Mouse (Mus musculus) kidney, embryonic 14.5 days (tissue): ENCODE measurements around the gene Epb41l1. TPM values are rescaled to one million over a fixed set of nuclear protein-coding genes. Genes with fewer than 3 reads are reported as not detected.

ENCODE experiments used
- ATAC-seq: fragments of 200-750 bp; cut with Nextera tagmentation; 2 replicates; pipeline ENCODE4 v1.8.0; 2017; ENCODE audit warnings: moderate number of reproducible peaks, mild to moderate bottlenecking, moderate TSS enrichment, moderate library complexity; ENCODE audit not compliant: low FRiP score, low TSS enrichment
- H3K27ac ChIP-seq: fragments of 300-500 bp; sonication (generic); 2 replicates; pipeline ENCODE4 v1.5.1; 2014; ENCODE audit warnings: low read depth, mild to moderate bottlenecking, low read length, moderate library complexity, mixed read lengths
- H3K27me3 ChIP-seq: fragments of 300-500 bp; sonication (generic); 2 replicates; pipeline ENCODE4 v1.6.1; 2014; ENCODE audit warnings: mild to moderate bottlenecking, low read length; ENCODE audit not compliant: control insufficient read depth, insufficient read depth
- H3K36me3 ChIP-seq: fragments of 300-500 bp; sonication (generic); 2 replicates; pipeline ENCODE4 v1.6.1; 2014; ENCODE audit warnings: low read length, mixed read lengths; ENCODE audit not compliant: control insufficient read depth, insufficient read depth
- H3K4me1 ChIP-seq: fragments of 300-500 bp; sonication (generic); 2 replicates; pipeline ENCODE4 v1.6.1; 2014; ENCODE audit warnings: low read length, mixed read lengths; ENCODE audit not compliant: control insufficient read depth, insufficient read depth
- H3K4me2 ChIP-seq: fragments of 300-500 bp; sonication (generic); replicated peaks from 2 replicates; pipeline ENCODE4 v1.6.1; 2014; ENCODE audit warnings: low read depth, mild to moderate bottlenecking, low read length
- H3K4me3 ChIP-seq: fragments of 300-500 bp; sonication (generic); 2 replicates; pipeline ENCODE4 v1.5.1; 2014; ENCODE audit warnings: mild to moderate bottlenecking, low read length
- H3K9ac ChIP-seq: fragments of 300-500 bp; sonication (generic); 2 replicates; pipeline ENCODE4 v1.6.1; 2014; ENCODE audit warnings: low read depth, mild to moderate bottlenecking, low read length, moderate library complexity
- H3K9me3 ChIP-seq: fragments of 300-500 bp; sonication (generic); 2 replicates; pipeline ENCODE4 v1.6.1; 2016; ENCODE audit warnings: low read length; ENCODE audit not compliant: control insufficient read depth
- whole genome bisulfite sequencing: fragments of 180-500 bp; shearing (Covaris S2); extraction: QIAGEN DNeasy Blood & Tissue Kit; methylation state at CpG from one replicate; pipeline ENCODE4 v1.1.7; 2014; 5-methylcytosine and 5-hydroxymethylcytosine counted together
- polyA plus RNA-seq: library from polyadenylated mRNA; unstranded; fragments of >200 nt; fragmentation: Nextera tagmentation; extraction: Ambion mirVana; gene quantifications from 2 replicates; pipeline ENCODE4 v1.2.1, GENCODE M21; 2014

Epb41l1 gene
- polyA plus RNA-seq, 1 experiment from 2014 or later = 2.5 TPM

GRCm38 (mm10) chr2:156446489-156447035 lies 25.9 kb downstream of the Epb41l1 start:
- ATAC-seq = no peak
- WGBS = 84% methylated on average over 9 of the region's 9 CpGs
- H3K4me3 ChIP-seq = no peak overlapping the region
- H3K4me2 ChIP-seq = no peak overlapping the region
- no peaks in the 10 kb centered on the region for H3K27me3 ChIP-seq
- H3K27ac ChIP-seq = peak overlapping the region; percentile 12; the same call in 1 of the 2 replicates
- no peaks in the 10 kb centered on the region for H3K36me3 ChIP-seq
- no peaks in the 10 kb centered on the region for H3K9me3 ChIP-seq
- H3K4me1 ChIP-seq = peaks cover 9% of the 10 kb centered on the region; the same call in 1 of the 2 replicates
- no peak overlapping the region for H3K9ac ChIP-seq

- H3K27ac ChIP-seq = peak overlapping the region; percentile 18; the same call in 1 of the 2 replicates
- WGBS = 18% methylated on average over 10 of the region's 10 CpGs
- H3K9ac ChIP-seq = no peak overlapping the region
Observed at GRCm38 (mm10) chr2:156447413-156448295, 26.9 kb downstream of the Epb41l1 start.

GRCm38 (mm10) chr2:156451225-156452148 lies 30.8 kb downstream of the Epb41l1 start:
- Histone ChIP-seq H3K4me2 (no peak overlapping the region), H3K27me3 (no peaks in the 10 kb centered on the region), H3K9me3 (no peaks in the 10 kb centered on the region), H3K9ac (no peak overlapping the region), H3K4me1 (no peaks in the 10 kb centered on the region), H3K36me3 (no peaks in the 10 kb centered on the region), H3K4me3 (no peak overlapping the region), H3K27ac (no peak overlapping the region)
- ATAC-seq = no peak
- 82% methylated on average over 13 of the region's 13 CpGs for WGBS

More at GRCm38 (mm10) chr2:156447413-156448295, 26.9 kb downstream of the Epb41l1 start:
- H3K9me3 ChIP-seq = no peaks in the 10 kb centered on the region
- peak; percentile 60; the same call in 1 of the 2 replicates for ATAC-seq
- no peaks in the 10 kb centered on the region for H3K27me3 ChIP-seq
- H3K4me2 ChIP-seq = no peak overlapping the region
- no peaks in the 10 kb centered on the region for H3K4me1 ChIP-seq
- no peaks in the 10 kb centered on the region for H3K36me3 ChIP-seq
- H3K4me3 ChIP-seq = no peak overlapping the region

- 77% methylated on average over 7 of the region's 7 CpGs for WGBS
- H3K27ac ChIP-seq = no peak overlapping the region
Observed at GRCm38 (mm10) chr2:156452149-156452536, 31.4 kb downstream of the Epb41l1 start.

GRCm38 (mm10) chr2:156453822-156454221 lies 33.1 kb downstream of the Epb41l1 start:
- no peaks in the 10 kb centered on the region for H3K27me3 ChIP-seq
- no peaks in the 10 kb centered on the region for H3K36me3 ChIP-seq
- no peak overlapping the region for H3K27ac ChIP-seq
- 42% methylated on average over 7 of the region's 7 CpGs for WGBS
- no peaks in the 10 kb centered on the region for H3K9me3 ChIP-seq
- no peak overlapping the region for H3K9ac ChIP-seq
- no peak for ATAC-seq
- no peaks in the 10 kb centered on the region for H3K4me1 ChIP-seq
- no peak overlapping the region for H3K4me3 ChIP-seq
- no peak overlapping the region for H3K4me2 ChIP-seq

More at GRCm38 (mm10) chr2:156452149-156452536, 31.4 kb downstream of the Epb41l1 start:
- ATAC-seq = no peak
- Histone ChIP-seq H3K4me2 (no peak overlapping the region), H3K27me3 (no peaks in the 10 kb centered on the region), H3K4me1 (no peaks in the 10 kb centered on the region), H3K4me3 (no peak overlapping the region), H3K9ac (no peak overlapping the region), H3K36me3 (no peaks in the 10 kb centered on the region), H3K9me3 (no peaks in the 10 kb centered on the region)

- Histone ChIP-seq H3K36me3 (no peaks in the 10 kb centered on the region), H3K4me2 (no peak overlapping the region), H3K4me3 (no peak overlapping the region), H3K4me1 (no peaks in the 10 kb centered on the region), H3K9ac (no peak overlapping the region), H3K27ac (no peak overlapping the region), H3K27me3 (no peaks in the 10 kb centered on the region), H3K9me3 (no peaks in the 10 kb centered on the region)
- ATAC-seq = no peak
- 79% methylated on average over 9 of the region's 9 CpGs for WGBS
Observed at GRCm38 (mm10) chr2:156455508-156456108, 34.9 kb downstream of the Epb41l1 start.

GRCm38 (mm10) chr2:156456386-156457342 lies 36.0 kb downstream of the Epb41l1 start:
- H3K27me3 ChIP-seq = no peaks in the 10 kb centered on the region
- no peaks in the 10 kb centered on the region for H3K4me1 ChIP-seq
- H3K9me3 ChIP-seq = no peaks in the 10 kb centered on the region
- H3K9ac ChIP-seq = no peak overlapping the region
- 69% methylated on average over 14 of the region's 14 CpGs for WGBS
- no peak overlapping the region for H3K4me2 ChIP-seq
- no peaks in the 10 kb centered on the region for H3K36me3 ChIP-seq
- no peak overlapping the region for H3K4me3 ChIP-seq
- no peak for ATAC-seq
- H3K27ac ChIP-seq = no peak overlapping the region

GRCm38 (mm10) chr2:156457343-156457717 lies 36.6 kb downstream of the Epb41l1 start:
- Histone ChIP-seq H3K4me3 (no peak overlapping the region), H3K36me3 (no peaks in the 10 kb centered on the region), H3K9ac (no peak overlapping the region), H3K4me2 (no peak overlapping the region), H3K27me3 (no peaks in the 10 kb centered on the region), H3K9me3 (no peaks in the 10 kb centered on the region), H3K4me1 (no peaks in the 10 kb centered on the region), H3K27ac (no peak overlapping the region)
- ATAC-seq = no peak
- 69% methylated on average over 4 of the region's 4 CpGs for WGBS
